Mouse (Mus musculus): ENCODE results near the gene Cux1. TPM values are rescaled to one million over a fixed set of nuclear protein-coding genes. Genes with fewer than 3 reads are reported as not detected.
A peak's percentile ranks its signal among the peaks of the same experiment; 100 is the strongest.

The Cux1 gene
- 90.5 and 109 TPM in 2 replicates for polyA plus RNA-seq (2016; fragmentation: Nextera tagmentation; extraction: Ambion mirVana)

DNA sequence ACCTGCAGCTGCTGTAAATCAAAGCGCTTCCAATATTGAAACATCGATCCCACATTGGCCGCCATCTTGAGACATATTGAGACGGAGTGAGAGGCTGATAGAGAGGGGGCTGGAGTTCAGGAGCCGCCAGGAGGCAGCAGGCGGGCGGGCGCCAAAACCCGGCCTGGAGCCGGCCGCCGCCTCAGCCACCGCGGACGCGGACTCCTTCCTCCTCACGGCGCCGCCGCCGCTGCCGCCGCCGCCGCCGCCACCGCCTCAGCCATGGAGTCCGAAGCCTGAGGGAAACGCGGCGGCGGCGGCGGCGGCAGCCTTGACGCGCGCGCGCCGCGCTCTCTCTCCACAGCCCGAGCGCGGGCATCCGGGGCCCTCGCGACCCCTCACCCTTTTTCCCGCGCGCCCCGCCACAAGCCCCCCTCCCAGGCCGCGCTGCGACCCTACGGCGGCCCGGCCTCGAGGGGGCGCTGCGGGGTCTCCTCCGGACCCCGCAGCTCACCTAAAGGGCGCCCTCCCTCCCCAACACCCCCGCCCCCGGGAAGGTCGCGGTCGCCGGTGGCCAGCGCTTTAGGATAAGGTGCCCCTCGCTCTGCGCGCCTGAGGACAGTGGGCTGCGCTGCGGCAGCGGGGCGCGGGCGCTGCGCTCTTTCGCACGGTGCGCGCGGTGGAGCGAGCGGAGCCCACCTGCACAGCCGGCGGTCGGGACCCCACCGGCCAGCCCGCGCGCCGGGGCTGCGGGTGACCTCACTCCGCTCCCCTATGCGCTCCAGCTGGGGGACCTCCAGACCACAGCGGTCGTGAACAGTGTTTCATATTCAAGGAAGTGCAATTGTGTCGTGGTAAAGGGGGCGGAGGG, at the start of gene Cux1:
TSS of gene Cux1 (minus strand) at position 315 of the 850 bp plus-strand sequence.
- peak; percentile 84 for DNase-seq (ENCODE audit: low spot score)
- under 1% methylated on average over 103 of the region's 103 CpGs for WGBS
- H3K9me3 ChIP-seq, result no peaks in the 10 kb centered on the region
- H3K27ac ChIP-seq, result peak within 1 kb of the TSS; percentile 100
- peaks cover 45% of the 10 kb centered on the region for H3K4me1 ChIP-seq (replicated peaks)
- H3K36me3 ChIP-seq, result no peaks in the 10 kb centered on the region
- H3K27me3 ChIP-seq (ENCODE audit: insufficient read depth, poor library complexity, severe bottlenecking), result peaks cover 40% of the 10 kb centered on the region
- H3K4me3 ChIP-seq, result peak within 1 kb of the TSS; percentile 99

DNA sequence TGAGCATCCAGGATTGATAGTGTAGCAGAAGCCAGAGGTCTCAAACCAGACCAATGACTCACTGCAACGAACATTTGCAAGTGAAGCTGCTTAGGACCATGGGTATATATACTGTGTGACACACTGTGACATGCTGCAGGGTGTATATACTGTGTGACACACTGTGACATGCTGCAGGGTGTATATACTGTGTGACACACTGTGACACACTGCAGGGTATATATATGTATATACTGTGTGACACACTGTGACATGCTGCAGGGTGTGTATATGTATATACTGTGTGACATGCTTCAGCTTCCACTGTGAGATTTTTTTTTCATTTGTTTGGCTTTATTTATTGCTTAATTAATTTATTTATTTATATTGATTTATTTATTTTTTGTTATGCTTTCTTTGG, 45.1 kb upstream of the Cux1 start:
- H3K27me3 ChIP-seq (ENCODE audit: insufficient read depth, poor library complexity, severe bottlenecking), result peaks cover 5% of the 10 kb centered on the region
- no peaks in the 10 kb centered on the region for H3K4me1 ChIP-seq (replicated peaks)
- no peaks in the 10 kb centered on the region for H3K9me3 ChIP-seq
- no peak overlapping the region for H3K4me3 ChIP-seq
- H3K36me3 ChIP-seq, result no peaks in the 10 kb centered on the region
- 80% methylated on average over 1 of the region's 1 CpGs for whole genome bisulfite sequencing
- no peak for DNase-seq (ENCODE audit: low spot score)
- no peak overlapping the region for H3K27ac ChIP-seq

- no peaks in the 10 kb centered on the region for H3K9me3 ChIP-seq
- no peaks in the 10 kb centered on the region for H3K4me1 ChIP-seq (replicated peaks)
- no peak overlapping the region for H3K4me3 ChIP-seq
- no peak for DNase-seq (ENCODE audit: low spot score)
- no peak overlapping the region for H3K27ac ChIP-seq
- no peaks in the 10 kb centered on the region for H3K36me3 ChIP-seq
- H3K27me3 ChIP-seq (ENCODE audit: insufficient read depth, poor library complexity, severe bottlenecking), result 0 out of 2 replicates have a peak, but pooled peaks cover 2% of the 10 kb centered on the region
- 58% methylated on average over 6 of the region's 6 CpGs for WGBS
Measured at GRCm38 (mm10) chr5:136608814-136609434, 41.6 kb upstream of the Cux1 start.

GRCm38 (mm10) chr5:136605144-136605543, 37.9 kb upstream of the Cux1 start:
- WGBS, result 81% methylated on average over 11 of the region's 11 CpGs
- Histone ChIP-seq H3K36me3 (no peaks in the 10 kb centered on the region), H3K27ac (no peak overlapping the region), H3K27me3 (ENCODE audit: insufficient read depth, poor library complexity, severe bottlenecking) (no peaks in the 10 kb centered on the region), H3K9me3 (no peaks in the 10 kb centered on the region), H3K4me3 (no peak overlapping the region), H3K4me1 (replicated peaks) (peaks cover 7% of the 10 kb centered on the region; the same call in 1 of the 2 replicates)
- no peak for DNase-seq (ENCODE audit: low spot score)

DNA sequence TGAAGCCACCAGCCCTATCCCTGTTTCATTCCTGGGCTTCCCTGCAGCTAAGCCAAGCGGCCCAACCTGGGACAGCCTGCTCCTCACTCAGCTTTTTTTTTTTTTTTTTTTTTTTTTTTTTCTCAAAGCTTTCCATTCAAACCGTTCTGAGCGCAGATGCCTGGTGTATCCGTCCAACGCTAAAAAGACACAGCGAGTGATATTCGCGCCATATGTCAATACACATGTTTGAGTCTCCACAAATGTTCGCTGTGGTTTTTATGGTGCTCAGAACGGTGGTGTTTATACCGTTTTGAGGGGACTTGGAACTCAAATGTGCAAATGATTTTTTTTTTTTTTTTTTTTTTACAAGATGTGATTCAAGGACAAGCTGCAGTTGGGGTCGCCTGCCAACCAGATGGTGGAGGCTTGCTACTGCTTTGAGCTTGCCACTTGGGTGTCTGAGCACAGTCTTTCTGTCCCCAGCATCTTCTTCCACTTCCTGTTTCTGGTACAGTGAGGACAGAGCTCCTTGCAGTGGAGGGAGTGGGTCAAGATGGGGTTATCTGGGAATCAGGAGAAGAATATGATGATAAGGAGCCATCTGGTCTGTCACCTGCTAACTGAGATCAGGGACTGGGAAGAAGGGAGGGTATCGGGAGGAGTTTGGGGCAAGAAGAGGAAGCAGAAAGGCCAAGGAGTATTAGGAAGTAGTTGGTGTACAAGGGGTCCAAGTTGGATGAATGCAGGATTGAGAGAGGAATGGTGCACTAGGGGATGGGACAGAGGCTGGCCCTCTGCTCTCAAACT, 36.1 kb upstream of the Cux1 start:
- H3K27me3 ChIP-seq (ENCODE audit: insufficient read depth, poor library complexity, severe bottlenecking), result no peaks in the 10 kb centered on the region
- DNase-seq (ENCODE audit: low spot score), result no peak
- H3K36me3 ChIP-seq, result no peaks in the 10 kb centered on the region
- peaks cover 7% of the 10 kb centered on the region; the same call in 1 of the 2 replicates for H3K4me1 ChIP-seq (replicated peaks)
- H3K4me3 ChIP-seq, result no peak overlapping the region
- 82% methylated on average over 13 of the region's 13 CpGs for WGBS
- no peaks in the 10 kb centered on the region for H3K9me3 ChIP-seq
- no peak overlapping the region for H3K27ac ChIP-seq

DNA sequence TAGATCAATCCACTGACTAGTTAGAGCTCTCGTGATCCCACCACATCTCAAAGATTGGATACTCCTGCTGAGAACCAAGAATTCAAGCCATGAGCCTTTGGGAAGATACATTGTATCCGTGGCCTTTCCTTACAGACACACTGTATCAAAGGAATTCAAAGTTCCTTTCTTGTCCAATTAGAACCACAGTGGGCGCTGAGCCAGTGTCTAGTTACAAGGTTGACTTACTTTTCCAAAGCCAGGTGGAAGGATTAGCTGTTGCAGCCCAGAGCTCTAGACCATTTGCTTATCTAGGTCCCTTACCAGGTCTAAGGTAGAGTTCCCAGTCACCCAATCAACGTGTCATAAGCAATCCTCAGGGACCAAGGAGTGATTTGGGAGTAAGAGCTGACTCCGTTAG, 33.2 kb upstream of the Cux1 start:
- Histone ChIP-seq H3K4me3 (no peak overlapping the region), H3K36me3 (no peaks in the 10 kb centered on the region), H3K27ac (no peak overlapping the region), H3K27me3 (ENCODE audit: insufficient read depth, poor library complexity, severe bottlenecking) (no peaks in the 10 kb centered on the region), H3K4me1 (replicated peaks) (peaks cover 7% of the 10 kb centered on the region; the same call in 1 of the 2 replicates), H3K9me3 (no peaks in the 10 kb centered on the region)
- no peak for DNase-seq (ENCODE audit: low spot score)
- WGBS, result 79% methylated on average over 5 of the region's 5 CpGs

DNA sequence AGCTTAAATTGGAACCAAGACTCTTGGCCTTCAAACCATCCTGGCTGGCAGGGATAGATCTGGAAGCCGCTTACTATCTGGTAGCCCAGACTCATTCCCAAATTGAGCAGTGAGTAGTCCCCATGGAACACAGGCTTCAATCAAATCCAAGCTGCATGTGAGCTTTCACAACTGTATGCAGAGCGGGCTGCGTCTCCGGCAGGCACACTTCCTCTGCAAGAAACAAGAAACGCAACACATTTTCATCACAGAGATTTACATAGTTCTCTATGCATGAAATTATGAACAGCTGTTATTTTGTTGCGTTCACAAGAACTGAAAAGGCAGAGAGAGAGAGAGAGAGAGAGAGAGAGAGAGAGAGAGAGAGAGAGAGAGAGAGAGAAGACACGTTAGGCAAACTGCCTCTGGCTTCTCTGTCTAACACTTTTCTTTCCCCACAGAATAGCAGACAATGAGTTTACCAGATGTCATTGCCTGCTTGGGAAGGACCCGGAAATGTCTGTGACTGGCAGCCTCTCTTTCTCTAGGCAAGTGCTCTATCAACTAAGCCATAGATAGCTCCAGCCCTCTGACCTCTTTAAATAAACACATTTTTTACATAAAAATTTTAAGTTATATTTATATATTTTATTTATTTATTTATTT, 27.7 kb upstream of the Cux1 start:
- Histone ChIP-seq H3K27me3 (ENCODE audit: insufficient read depth, poor library complexity, severe bottlenecking) (no peaks in the 10 kb centered on the region), H3K36me3 (no peaks in the 10 kb centered on the region), H3K4me3 (no peak overlapping the region), H3K9me3 (no peaks in the 10 kb centered on the region), H3K4me1 (replicated peaks) (peaks cover 4% of the 10 kb centered on the region; the same call in 1 of the 2 replicates), H3K27ac (no peak overlapping the region)
- 72% methylated on average over 8 of the region's 8 CpGs for WGBS
- DNase-seq (ENCODE audit: low spot score), result no peak

DNA sequence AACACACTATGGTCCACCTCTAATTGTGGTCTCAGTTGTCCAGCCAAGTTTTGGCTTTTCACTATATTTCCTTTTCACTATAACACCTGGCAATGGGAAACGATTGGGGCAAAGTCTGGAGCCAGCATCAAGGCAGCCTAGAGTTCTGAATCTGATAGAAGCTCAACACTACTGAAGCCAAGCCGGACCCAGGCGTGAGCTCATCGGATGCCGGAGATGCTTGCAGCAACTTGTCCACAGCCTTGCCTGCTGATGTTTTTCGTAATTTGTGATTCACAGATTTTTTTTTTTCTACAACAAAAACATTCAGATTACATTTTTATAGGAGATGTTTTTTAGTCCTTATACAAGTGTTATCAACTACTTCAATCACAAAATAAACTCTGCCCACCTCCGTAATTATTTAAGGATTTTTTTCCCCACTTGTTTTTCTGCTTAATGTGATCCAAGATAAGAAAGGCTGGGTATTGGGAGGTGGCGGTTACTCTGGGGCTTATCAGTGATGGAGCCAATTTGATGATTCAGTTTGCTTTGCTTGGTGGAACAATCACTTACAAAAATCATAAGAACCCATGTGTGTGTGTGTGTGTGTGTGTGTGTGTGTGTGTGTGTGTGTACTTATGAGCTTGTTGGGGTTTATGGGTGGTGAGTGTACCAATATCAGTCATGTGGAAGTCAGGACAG, 24.7 kb upstream of the Cux1 start:
- H3K4me1 ChIP-seq (replicated peaks), result peaks cover 4% of the 10 kb centered on the region; the same call in 1 of the 2 replicates
- 91% methylated on average over 8 of the region's 8 CpGs for WGBS

DNA sequence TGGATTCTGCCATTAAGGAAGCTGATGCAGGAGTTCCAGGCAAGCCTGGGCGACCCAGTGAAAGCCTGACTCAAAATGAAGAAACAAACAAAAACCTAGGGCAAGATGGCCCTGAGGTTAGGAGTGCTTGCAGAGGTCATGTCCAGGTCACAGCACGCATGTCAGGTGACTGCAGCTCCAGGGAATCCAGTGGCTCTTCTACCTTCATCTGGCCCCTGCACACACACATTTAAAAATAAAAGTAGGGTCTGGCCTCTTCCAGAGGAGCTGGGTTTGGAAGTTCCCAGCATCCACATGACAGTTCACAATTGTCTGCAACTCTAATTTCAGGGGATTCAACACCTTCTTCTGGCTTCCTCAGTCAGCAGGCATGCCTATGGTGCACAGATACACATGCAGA, 21.7 kb upstream of the Cux1 start:
- H3K27me3 ChIP-seq (ENCODE audit: insufficient read depth, poor library complexity, severe bottlenecking), result no peaks in the 10 kb centered on the region
- WGBS, result 56% methylated on average over 2 of the region's 2 CpGs
- H3K36me3 ChIP-seq, result no peaks in the 10 kb centered on the region
- no peak overlapping the region for H3K27ac ChIP-seq
- no peak overlapping the region for H3K4me3 ChIP-seq
- H3K4me1 ChIP-seq (replicated peaks), result 0 out of 2 replicates have a peak, but pooled peaks cover 4% of the 10 kb centered on the region
- no peaks in the 10 kb centered on the region for H3K9me3 ChIP-seq
- no peak for DNase-seq (ENCODE audit: low spot score)

More for the DNA sequence above, 24.7 kb upstream of the Cux1 start:
- DNase-seq (ENCODE audit: low spot score), result no peak
- Histone ChIP-seq H3K27me3 (ENCODE audit: insufficient read depth, poor library complexity, severe bottlenecking) (no peaks in the 10 kb centered on the region), H3K27ac (no peak overlapping the region), H3K4me3 (no peak overlapping the region), H3K9me3 (no peaks in the 10 kb centered on the region), H3K36me3 (no peaks in the 10 kb centered on the region)

- 71% methylated on average over 3 of the region's 3 CpGs for WGBS
- peaks cover under 1% of the 10 kb centered on the region; the same call in 1 of the 2 replicates for H3K27me3 ChIP-seq (ENCODE audit: insufficient read depth, poor library complexity, severe bottlenecking)
- no peak for DNase-seq (ENCODE audit: low spot score)
- H3K36me3 ChIP-seq, result no peaks in the 10 kb centered on the region
- 0 out of 2 replicates have a peak, but pooled peaks cover under 1% of the 10 kb centered on the region for H3K4me1 ChIP-seq (replicated peaks)
- no peaks in the 10 kb centered on the region for H3K9me3 ChIP-seq
- H3K27ac ChIP-seq, result no peak overlapping the region
- no peak overlapping the region for H3K4me3 ChIP-seq
Measured at GRCm38 (mm10) chr5:136588471-136588870, 21.2 kb upstream of the Cux1 start.

DNA sequence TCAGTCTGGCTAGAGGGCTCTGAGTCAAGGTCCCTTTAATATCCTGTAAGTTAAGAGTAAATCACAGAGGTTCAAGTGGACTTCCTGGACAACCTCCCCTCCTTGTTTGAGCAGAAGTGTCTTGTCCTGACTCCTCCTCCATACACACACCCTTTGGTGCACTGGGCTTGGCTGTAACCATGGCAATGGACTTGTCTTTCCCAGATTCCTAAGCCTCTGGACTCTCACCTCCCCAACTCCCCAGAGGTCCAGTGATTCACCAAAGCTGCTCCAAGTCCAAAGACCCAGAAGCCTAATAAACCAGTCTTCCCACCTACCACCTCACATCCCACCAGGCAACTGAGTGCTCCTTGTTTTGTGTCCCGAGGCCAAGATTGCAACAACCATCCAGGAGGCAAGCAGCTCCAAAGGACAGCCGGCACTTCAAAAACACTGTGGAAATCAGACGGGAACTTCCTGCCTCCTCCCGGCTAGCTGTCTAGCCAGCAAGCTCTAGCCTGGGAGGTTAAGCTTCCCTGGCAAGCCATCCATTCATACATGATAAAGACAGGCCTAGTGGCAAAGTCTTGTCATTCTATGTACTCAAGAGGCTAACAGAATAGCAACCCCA, 17.5 kb upstream of the Cux1 start:
- no peak for DNase-seq (ENCODE audit: low spot score)
- Histone ChIP-seq H3K27ac (no peak overlapping the region), H3K9me3 (peaks cover 4% of the 10 kb centered on the region; the same call in 1 of the 2 replicates), H3K4me1 (replicated peaks) (peaks cover 17% of the 10 kb centered on the region), H3K4me3 (no peak overlapping the region), H3K36me3 (no peaks in the 10 kb centered on the region), H3K27me3 (ENCODE audit: insufficient read depth, poor library complexity, severe bottlenecking) (peaks cover 37% of the 10 kb centered on the region)
- WGBS, result 44% methylated on average over 4 of the region's 4 CpGs
